Mouse (Mus musculus) heart, embryonic 11.5 days (tissue): ENCODE results near the gene Hist1h4k. TPM values are rescaled to one million over a fixed set of nuclear protein-coding genes. Genes with fewer than 3 reads are reported as not detected.
"Not testable (repeated sequence)": the region's sequence is repeated elsewhere in the genome, so short reads cannot be mapped to it uniquely, and the experiment has no call there.

ENCODE experiments used
- ATAC-seq: fragments of 200-750 bp; cut with Nextera tagmentation; replicated peaks from 2 replicates; pipeline ENCODE4 v1.8.0; 2017; ENCODE audit warnings: moderate library complexity; ENCODE audit not compliant: insufficient number of reproducible peaks, low FRiP score, low TSS enrichment
- H3K27ac ChIP-seq: fragments of 300-500 bp; sonication (generic); 2 replicates; pipeline ENCODE4 v1.5.1; 2014; ENCODE audit warnings: mild to moderate bottlenecking, low read depth, low read length
- H3K27me3 ChIP-seq: fragments of 300-500 bp; sonication (generic); 2 replicates; pipeline ENCODE4 v1.6.1; 2014; ENCODE audit warnings: mild to moderate bottlenecking, low read length, mixed read lengths; ENCODE audit not compliant: control insufficient read depth, insufficient read depth
- H3K36me3 ChIP-seq: fragments of 300-500 bp; sonication (generic); 2 replicates; pipeline ENCODE4 v1.6.1; 2014; ENCODE audit warnings: mild to moderate bottlenecking, low read length, moderate library complexity, mixed read lengths; ENCODE audit not compliant: control insufficient read depth, insufficient read depth
- H3K4me1 ChIP-seq: fragments of 300-500 bp; sonication (generic); 2 replicates; pipeline ENCODE4 v1.6.1; 2014; ENCODE audit warnings: low read length; ENCODE audit not compliant: control insufficient read depth, insufficient read depth
- H3K4me2 ChIP-seq: fragments of 300-500 bp; sonication (generic); 2 replicates; pipeline ENCODE4 v1.6.1; 2014; ENCODE audit warnings: mild to moderate bottlenecking, moderate library complexity
- H3K4me3 ChIP-seq: fragments of 300-500 bp; sonication (generic); 2 replicates; pipeline ENCODE4 v1.5.1; 2014; ENCODE audit warnings: low read depth, low read length
- H3K9ac ChIP-seq: fragments of 300-500 bp; sonication (generic); 2 replicates; pipeline ENCODE4 v1.6.1; 2014; ENCODE audit warnings: mild to moderate bottlenecking, low read depth, low read length, moderate library complexity
- H3K9me3 ChIP-seq: fragments of 300-500 bp; sonication (generic); replicated peaks from 2 replicates; pipeline ENCODE4 v1.6.1; 2016; ENCODE audit warnings: low read length; ENCODE audit not compliant: control insufficient read depth
- WGBS: fragments of 180-500 bp; shearing (Covaris S2); extraction: QIAGEN DNeasy Blood & Tissue Kit; methylation state at CpG from one replicate; pipeline ENCODE4 v1.1.7; 2014; ENCODE audit not compliant: insufficient replicate concordance; 5-methylcytosine and 5-hydroxymethylcytosine counted together
- polyA plus RNA-seq: library from polyadenylated mRNA; unstranded; fragments of >200 nt; fragmentation: Nextera tagmentation; extraction: Ambion mirVana; gene quantifications from 2 replicates; pipeline ENCODE4 v1.2.1, GENCODE M21; 2014

The Hist1h4k gene
- polyA plus RNA-seq, 1 experiment from 2014 or later = not detected

DNA sequence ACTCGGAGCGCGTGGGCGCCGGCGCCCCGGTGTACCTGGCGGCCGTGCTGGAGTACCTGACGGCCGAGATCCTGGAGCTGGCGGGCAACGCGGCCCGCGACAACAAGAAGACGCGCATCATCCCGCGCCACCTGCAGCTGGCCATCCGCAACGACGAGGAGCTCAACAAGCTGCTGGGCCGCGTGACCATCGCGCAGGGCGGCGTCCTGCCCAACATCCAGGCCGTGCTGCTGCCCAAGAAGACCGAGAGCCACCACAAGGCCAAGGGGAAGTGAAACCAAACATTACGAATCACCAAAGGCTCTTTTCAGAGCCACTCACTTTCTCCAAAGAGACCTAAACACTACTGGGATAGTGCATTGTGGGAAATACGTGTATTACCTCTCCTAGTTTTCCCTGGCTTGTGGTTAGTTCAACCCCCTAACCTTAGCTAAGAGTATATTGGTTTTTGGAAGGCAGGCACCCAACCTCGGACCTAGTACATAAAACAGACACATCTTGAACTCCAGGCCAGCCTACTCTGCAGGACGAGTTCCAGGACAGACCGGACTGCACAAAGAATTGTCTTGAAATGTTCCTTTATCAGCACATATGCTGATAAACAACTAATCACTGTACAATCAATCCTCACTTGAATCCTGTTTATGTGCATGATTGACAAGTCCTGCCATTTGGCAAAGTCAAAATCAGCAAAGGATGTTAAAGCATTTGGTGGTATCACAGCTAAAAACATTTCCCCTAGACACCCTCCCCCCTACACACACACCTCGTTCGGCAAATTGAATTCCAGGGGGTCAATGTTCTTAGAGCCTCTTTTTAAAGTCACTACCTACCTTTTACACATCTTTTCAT is 33.5 kb downstream of the Hist1h4k start:
- H3K27me3 ChIP-seq, H3K9me3 ChIP-seq, H3K36me3 ChIP-seq: not testable (repeated sequence)
- WGBS = under 1% methylated on average over 9 of the region's 38 CpGs
- H3K27ac ChIP-seq = peak overlapping the region; percentile 96
- peak overlapping the region; percentile 87 for H3K4me2 ChIP-seq
- peak overlapping the region; percentile 49 for H3K4me3 ChIP-seq
- ATAC-seq = 0 out of 2 replicates have a peak, but pooled peaks have one; percentile 6
- H3K9ac ChIP-seq = peak overlapping the region; percentile 85
- peaks cover 13% of the 10 kb centered on the region for H3K4me1 ChIP-seq

DNA sequence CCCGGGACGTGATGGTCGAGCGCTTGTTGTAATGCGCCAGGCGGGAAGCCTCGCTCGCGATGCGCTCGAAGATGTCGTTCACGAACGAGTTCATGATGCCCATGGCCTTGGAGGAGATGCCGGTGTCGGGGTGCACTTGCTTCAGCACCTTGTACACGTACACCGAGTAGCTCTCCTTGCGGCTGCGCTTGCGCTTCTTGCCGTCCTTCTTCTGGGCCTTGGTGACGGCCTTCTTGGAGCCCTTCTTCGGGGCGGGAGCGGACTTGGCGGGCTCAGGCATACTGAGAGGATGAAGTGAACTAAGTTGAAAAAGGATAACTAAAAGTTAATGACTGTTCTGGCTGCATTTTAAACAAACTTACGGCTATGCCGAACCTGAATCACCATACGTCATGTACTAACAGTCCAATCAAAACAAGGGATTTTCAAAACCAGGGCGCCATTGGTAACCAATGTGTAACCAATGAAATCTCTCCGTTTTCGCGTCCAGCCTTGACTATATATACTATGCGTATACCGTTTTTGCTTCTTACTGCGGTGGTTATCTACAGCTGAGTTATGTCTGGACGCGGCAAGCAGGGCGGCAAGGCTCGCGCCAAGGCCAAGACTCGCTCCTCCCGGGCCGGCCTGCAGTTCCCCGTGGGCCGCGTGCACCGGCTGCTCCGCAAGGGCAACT is 34.3 kb downstream of the Hist1h4k start, which contains the start of the genes Hist1h2bl and Hist1h2ai:
Gene Hist1h2bl, minus strand, starts transcription at position 280 of the 676 bp plus-strand sequence.
Gene Hist1h2ai, plus strand, starts transcription at position 559 of the 676 bp plus-strand sequence.
- 0% methylated on average over 27 of the region's 50 CpGs for whole genome bisulfite sequencing
- peak within 1 kb of the TSS; percentile 85 for H3K9ac ChIP-seq
- not testable (repeated sequence) for H3K36me3 ChIP-seq

DNA sequence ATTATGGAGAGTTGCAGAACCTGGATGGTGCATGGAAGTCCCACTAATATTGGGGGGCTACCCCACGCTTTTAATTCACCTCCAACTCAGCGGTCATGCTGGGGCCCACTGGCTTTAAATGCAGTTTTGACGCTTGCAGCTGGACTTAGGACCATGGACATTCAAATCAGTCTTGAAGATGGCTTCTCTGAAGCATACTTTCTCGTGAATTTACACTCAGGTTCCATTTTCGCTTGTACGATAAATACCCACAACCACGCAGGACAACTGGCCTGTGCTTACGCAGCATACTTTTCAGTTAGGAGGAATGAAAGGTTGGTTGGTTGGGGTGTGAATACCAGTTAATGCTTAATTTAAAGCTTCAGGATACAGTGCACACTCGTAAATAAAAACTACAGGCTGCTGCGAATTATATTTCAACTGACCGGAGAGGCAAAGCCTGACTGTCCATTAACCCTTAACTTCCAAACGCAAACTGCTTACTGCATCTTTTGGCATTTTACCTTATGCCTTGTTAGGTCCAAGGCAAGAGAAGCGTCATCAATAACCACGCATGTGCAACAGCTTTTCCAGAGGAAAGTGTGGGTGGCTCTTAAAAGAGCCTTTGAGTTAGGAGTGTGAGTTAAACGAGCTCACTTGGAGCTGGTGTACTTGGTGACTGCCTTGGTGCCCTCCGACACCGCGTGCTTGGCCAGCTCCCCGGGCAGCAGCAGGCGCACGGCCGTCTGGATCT is 35.0 kb downstream of the Hist1h4k start:
- peak overlapping the region; percentile 81 for H3K9ac ChIP-seq
- under 1% methylated on average over 22 of the region's 22 CpGs for WGBS

More for the DNA sequence above, 34.3 kb downstream of the Hist1h4k start, which contains the start of the genes Hist1h2bl and Hist1h2ai:
- peak within 1 kb of the TSS; percentile 49 for H3K4me3 ChIP-seq
- peaks cover 11% of the 10 kb centered on the region for H3K4me1 ChIP-seq
- H3K27ac ChIP-seq = peak within 1 kb of the TSS; percentile 96
- H3K4me2 ChIP-seq = peak within 1 kb of the TSS; percentile 87
- not testable (repeated sequence) for H3K9me3 ChIP-seq, H3K27me3 ChIP-seq
- peak; percentile 90 for ATAC-seq

GRCm38 (mm10) chr13:21714725-21715124 is 35.6 kb downstream of the Hist1h4k start:
- WGBS = under 1% methylated on average over 7 of the region's 7 CpGs
- no peak for ATAC-seq
- H3K4me2 ChIP-seq = peak overlapping the region; percentile 87

More for the DNA sequence above, 35.0 kb downstream of the Hist1h4k start:
- no peak for ATAC-seq
- Histone ChIP-seq H3K4me3 (peak overlapping the region; percentile 49), H3K4me2 (peak overlapping the region; percentile 87), H3K4me1 (peaks cover 7% of the 10 kb centered on the region), H3K27me3 (no peaks in the 10 kb centered on the region), H3K9me3 (no peaks in the 10 kb centered on the region), H3K36me3 (no peaks in the 10 kb centered on the region), H3K27ac (peak overlapping the region; percentile 96)

GRCm38 (mm10) chr13:21711698-21712097 is 38.6 kb downstream of the Hist1h4k start:
- Histone ChIP-seq H3K27me3 (no peaks in the 10 kb centered on the region), H3K27ac (no peak overlapping the region), H3K9me3 (no peaks in the 10 kb centered on the region), H3K4me2 (peak overlapping the region; percentile 76), H3K4me3 (peak overlapping the region; percentile 76), H3K9ac (peak overlapping the region; percentile 71; the same call in 1 of the 2 replicates), H3K4me1 (peaks cover 5% of the 10 kb centered on the region), H3K36me3 (no peaks in the 10 kb centered on the region)
- ATAC-seq = no peak
- 29% methylated on average over 4 of the region's 4 CpGs for WGBS

More at GRCm38 (mm10) chr13:21714725-21715124, 35.6 kb downstream of the Hist1h4k start:
- Histone ChIP-seq H3K27ac (peak overlapping the region; percentile 96), H3K27me3 (no peaks in the 10 kb centered on the region), H3K4me3 (peak overlapping the region; percentile 49), H3K36me3 (no peaks in the 10 kb centered on the region), H3K9ac (peak overlapping the region; percentile 81), H3K9me3 (no peaks in the 10 kb centered on the region), H3K4me1 (peaks cover 5% of the 10 kb centered on the region)

DNA sequence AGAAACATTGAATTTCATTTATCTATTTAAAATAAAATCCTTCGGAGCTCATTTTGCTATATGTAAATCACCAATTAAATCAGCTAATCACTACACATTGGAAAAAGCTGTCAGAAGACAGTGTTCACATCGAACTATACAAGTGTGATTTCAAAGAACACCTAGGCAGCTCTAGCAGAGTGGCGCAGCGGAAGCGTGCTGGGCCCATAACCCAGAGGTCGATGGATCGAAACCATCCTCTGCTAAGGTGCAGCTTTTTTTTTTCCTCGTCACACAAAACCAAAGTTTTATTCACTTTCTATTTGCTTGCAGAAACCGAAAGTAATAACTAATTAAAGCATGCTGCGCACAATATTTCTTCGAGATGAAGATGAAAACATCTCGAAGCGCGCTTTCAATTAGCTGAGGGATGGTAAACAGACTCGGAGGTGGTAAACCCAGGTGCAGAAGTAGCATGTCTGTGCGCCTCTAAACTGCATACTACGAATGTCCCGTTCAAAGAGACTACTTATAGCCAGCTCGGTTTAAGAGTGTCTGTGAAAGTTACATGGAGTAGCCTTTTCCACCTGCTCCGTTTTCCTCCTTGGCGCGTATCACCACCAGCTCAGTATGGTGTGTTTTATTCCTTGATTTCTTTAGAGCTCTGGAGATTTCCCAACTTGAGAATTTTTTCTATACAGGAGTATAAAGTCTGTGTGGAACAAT is 39.3 kb downstream of the Hist1h4k start:
- peak overlapping the region; percentile 41; the same call in 1 of the 2 replicates for H3K27ac ChIP-seq
- 3% methylated on average over 22 of the region's 22 CpGs for WGBS

DNA sequence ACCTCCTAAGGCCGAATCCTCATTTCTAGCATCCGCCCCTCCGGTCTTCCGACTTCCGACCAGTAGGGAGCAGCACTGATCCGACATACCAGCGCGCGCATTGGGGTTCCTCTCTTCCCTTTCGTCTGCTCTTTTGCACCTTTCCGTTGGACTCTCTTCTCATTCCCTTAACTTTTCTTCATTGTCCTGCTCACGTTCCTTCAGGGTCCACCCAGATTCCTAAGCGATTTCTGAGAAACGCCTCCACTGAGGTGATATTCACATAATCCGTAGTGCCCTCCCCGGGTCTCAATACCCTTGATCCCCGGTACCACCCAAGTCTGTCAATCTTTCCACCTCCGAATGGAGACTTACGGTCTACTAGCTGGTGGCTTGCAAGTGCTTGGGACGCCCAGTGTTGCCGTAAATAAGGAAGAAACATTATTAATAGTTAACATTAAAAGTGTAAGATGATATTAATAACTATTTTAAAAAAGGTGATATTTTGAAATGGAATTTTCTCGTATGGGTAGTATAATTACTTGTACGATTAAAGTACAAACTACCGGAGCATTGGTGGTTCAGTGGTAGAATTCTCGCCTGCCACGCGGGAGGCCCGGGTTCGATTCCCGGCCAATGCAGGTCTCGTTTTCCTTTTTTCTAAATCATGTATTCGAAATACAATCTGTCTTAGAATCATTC is 40.1 kb downstream of the Hist1h4k start:
- H3K9me3 ChIP-seq = no peaks in the 10 kb centered on the region
- ATAC-seq = peak; percentile 84
- under 1% methylated on average over 32 of the region's 32 CpGs for WGBS
- H3K36me3 ChIP-seq = no peaks in the 10 kb centered on the region
- H3K27me3 ChIP-seq = no peaks in the 10 kb centered on the region
- peak overlapping the region; percentile 44 for H3K4me2 ChIP-seq
- H3K9ac ChIP-seq = peak overlapping the region; percentile 79
- peaks cover 3% of the 10 kb centered on the region for H3K4me1 ChIP-seq
- peak overlapping the region; percentile 76 for H3K4me3 ChIP-seq
- H3K27ac ChIP-seq = peak overlapping the region; percentile 75

More for the DNA sequence above, 39.3 kb downstream of the Hist1h4k start:
- no peaks in the 10 kb centered on the region for H3K9me3 ChIP-seq
- peak overlapping the region; percentile 76 for H3K4me2 ChIP-seq
- no peaks in the 10 kb centered on the region for H3K27me3 ChIP-seq
- H3K36me3 ChIP-seq = no peaks in the 10 kb centered on the region
- peak overlapping the region; percentile 76 for H3K4me3 ChIP-seq
- ATAC-seq = peak; percentile 79
- peak overlapping the region; percentile 71 for H3K9ac ChIP-seq
- peaks cover 5% of the 10 kb centered on the region for H3K4me1 ChIP-seq
